Mouse (Mus musculus) heart, postnatal 36 days (tissue): Measurements from ENCODE around the gene 4932438H23Rik. TPM values are rescaled to one million over a fixed set of nuclear protein-coding genes. Genes with fewer than 3 reads are reported as not detected.

ENCODE experiments used
- DNase-seq, 2 experiments: peaks; one replicate each; pipeline ENCODE4 v3.0.0; 2021 to 2022
- intact Hi-C: fragments of 180-260 bp; cut with DNase I; formaldehyde crosslinking; loops from one replicate; pipeline ENCODE4 v1.15.1; 2025
- total RNA-seq, 2 experiments: library from RNA; stranded (reverse); gene quantifications; 2 replicates each; pipeline ENCODE4 v1.2.3; 2021

4932438H23Rik gene
- total RNA-seq, result under 1 TPM in 1 of 2 experiments, not detected in 1; 0.19 TPM

DNA sequence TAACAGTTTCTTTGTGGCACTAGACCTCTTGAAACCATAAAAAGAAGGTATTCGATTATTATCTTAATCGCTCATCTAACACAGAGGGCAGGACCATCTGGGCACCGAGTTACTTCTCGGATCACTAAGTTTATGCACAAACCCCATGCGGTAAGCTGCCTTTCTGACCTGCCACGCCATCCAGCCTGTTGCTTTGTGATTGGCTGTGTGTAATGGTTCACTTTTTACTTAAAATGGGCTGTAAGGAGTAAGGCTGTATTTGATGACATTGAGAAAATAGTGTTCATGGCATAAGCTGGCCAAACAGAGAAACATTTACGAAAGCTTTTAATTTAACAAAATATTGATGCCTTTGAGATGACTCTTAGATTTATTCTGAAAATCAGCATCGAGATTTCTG is at the start of gene 4932438H23Rik:
Gene 4932438H23Rik, minus strand, starts transcription at position 101 of the 400 bp plus-strand sequence.
- intact Hi-C loops, result no loop called here
- no peak for DNase-seq

DNA sequence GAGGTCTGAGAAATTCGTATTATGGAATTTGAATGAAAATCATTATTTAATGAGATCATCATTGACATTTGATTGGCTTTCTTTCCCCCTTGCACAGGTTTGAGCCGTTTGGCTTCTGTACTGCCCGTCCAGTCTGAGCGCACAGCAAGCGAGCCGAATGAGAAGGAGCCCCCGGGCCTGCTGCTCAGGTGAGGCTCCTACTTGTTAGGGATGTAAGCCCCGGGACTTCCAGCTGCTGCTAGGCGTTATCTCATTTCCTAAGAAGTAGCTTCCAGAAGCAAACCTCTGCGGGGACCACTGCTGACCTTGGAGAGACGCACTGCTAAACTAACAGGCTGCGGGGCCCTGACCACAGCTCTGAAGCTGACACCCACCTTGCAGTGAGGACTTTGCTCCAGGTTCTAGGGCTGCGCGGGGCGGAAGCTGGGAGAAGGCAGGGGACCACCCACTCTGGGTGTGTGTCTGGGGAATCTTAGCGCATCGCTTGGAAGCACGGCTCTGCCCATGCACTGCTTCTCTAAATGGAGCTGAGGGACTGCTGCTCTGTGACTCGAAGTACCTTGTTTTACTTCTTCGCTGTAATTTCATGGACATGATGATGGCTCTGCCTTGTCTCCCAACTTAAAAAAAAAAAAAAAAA is 46.2 kb upstream of the 4932438H23Rik start:
- DNase-seq, result no peak
- intact Hi-C loops, result no loop called here

DNA sequence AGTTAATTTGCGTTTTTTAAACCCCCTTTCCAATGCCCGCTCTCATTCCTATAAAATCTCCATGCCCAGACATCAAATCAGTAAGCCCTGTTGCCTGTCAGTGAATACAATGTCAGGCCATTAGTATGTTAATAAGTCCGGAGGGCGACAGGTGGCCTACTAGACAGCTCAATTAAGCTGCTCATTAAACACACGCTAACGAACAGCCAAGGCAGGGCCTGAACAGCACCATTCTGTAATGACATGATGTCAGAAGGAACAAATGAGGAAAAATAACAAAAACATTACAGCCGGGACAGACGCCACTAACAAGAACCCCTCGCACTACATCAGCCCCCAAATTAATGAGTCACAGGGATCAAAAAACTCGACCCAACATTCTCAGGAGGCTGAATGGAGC is 45.5 kb upstream of the 4932438H23Rik start:
- intact Hi-C loops, result no loop called here
- DNase-seq, result no peak

- no peak for DNase-seq
- intact Hi-C loops, result no loop called here
These were observed 45.1 kb upstream of the 4932438H23Rik start for GRCm38 (mm10) chr16:91140056-91140455.

DNA sequence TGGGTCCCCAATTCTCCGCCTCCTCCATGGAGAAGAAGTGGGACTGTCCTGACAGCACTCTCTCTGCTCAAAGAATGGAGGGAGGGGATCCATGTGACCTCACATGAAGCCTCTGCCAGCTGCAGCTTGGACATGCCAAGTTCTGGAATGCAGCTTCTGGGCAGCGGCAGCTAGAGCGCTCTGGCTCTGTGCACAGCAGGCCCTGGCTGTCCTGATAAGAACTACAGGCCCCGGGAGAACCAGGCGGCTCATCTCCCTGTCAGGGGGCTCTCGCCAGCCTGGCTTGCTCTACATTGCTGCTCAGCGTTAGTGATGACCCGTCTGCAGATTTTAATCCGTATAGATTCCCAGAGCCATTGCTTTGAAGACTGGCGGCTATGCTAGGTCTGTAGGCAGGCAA is 44.6 kb upstream of the 4932438H23Rik start:
- peak; percentile 15 to 27 for DNase-seq
- intact Hi-C loops, result no loop called here

GRCm38 (mm10) chr16:91138736-91139135 is 43.8 kb upstream of the 4932438H23Rik start:
- DNase-seq, result no peak
- intact Hi-C loops, result no loop called here

DNA sequence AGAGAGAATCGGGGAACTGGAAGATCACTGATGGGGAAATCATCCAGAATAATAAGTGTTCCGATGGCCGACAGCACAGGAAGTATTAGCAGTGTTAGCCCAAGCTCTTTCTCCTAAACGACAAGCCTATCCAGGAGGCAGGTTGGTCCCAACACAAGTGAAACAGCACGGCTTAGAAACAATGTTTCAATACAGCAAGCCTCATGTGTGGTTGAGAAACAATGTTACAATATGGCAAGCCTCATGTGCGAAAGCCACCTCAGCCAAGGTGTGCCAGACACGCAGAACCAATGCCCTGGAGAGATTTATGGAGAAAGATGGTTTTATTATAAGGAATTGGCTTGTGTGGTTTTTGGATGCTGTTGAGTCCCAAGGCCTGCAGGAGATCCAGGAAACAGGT is 43.2 kb upstream of the 4932438H23Rik start:
- DNase-seq, result no peak
- intact Hi-C loops, result no loop called here

GRCm38 (mm10) chr16:91136607-91137006 is 41.7 kb upstream of the 4932438H23Rik start:
- DNase-seq, result no peak
- intact Hi-C loops, result no loop called here

DNA sequence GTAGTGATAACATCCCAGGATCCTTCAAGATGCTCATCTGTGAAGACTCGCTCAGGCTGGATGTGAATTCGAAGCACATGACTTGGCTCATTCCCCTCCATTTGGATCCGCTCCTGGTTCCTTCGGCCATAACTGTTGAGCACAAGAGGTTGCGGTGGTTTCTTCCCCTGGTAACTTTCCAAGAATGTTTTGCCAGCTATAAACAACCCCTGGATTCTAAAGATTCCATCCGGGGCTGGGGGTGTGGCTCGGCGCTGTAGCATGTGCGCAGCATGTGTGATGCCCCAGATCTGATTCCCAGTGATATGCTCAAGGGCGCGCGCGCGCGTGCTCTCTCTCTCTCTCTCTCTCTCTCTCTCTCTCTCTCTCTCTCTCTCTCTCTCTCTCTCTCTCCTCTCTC is 35.0 kb upstream of the 4932438H23Rik start:
- intact Hi-C loops, result no loop called here
- DNase-seq, result no peak

- intact Hi-C loops, result no loop called here
- no peak for DNase-seq
These were observed 33.5 kb upstream of the 4932438H23Rik start for GRCm38 (mm10) chr16:91128431-91128830.

- no peak for DNase-seq
- intact Hi-C loops, result no loop called here
These were observed 32.0 kb upstream of the 4932438H23Rik start for GRCm38 (mm10) chr16:91126734-91127524.

GRCm38 (mm10) chr16:91124256-91124655 is 29.3 kb upstream of the 4932438H23Rik start:
- intact Hi-C loops, result no loop called here

DNA sequence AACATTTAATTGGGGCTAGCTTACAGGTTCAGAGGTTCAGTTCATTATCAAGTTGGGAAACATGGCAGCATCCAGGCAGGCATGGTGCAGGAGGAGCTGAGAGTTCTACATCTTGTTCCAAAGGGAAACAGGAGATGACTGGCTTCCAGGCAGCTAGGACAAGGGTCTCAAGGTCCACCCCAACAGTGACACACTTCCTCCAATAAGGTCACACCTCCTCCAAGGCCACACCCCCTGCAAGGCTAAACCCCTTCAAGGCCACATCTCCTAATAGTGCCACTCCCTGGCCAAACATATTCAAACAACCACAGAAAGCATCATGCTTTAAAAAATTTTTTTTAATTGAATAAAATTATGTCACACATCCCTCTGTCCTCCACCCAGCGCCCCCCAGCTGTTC is 28.9 kb upstream of the 4932438H23Rik start:
- DNase-seq, result no peak
- intact Hi-C loops, result no loop called here

More at GRCm38 (mm10) chr16:91124256-91124655, 29.3 kb upstream of the 4932438H23Rik start:
- DNase-seq, result no peak

GRCm38 (mm10) chr16:91119879-91120278 is 25.0 kb upstream of the 4932438H23Rik start:
- no peak for DNase-seq

GRCm38 (mm10) chr16:91116696-91117095 is 21.8 kb upstream of the 4932438H23Rik start:
- DNase-seq, result no peak
- intact Hi-C loops, result no loop called here

More at GRCm38 (mm10) chr16:91119879-91120278, 25.0 kb upstream of the 4932438H23Rik start:
- intact Hi-C loops, result no loop called here

- intact Hi-C loops, result no loop called here
- DNase-seq, result no peak
These were observed 21.1 kb upstream of the 4932438H23Rik start for GRCm38 (mm10) chr16:91116006-91116405.

DNA sequence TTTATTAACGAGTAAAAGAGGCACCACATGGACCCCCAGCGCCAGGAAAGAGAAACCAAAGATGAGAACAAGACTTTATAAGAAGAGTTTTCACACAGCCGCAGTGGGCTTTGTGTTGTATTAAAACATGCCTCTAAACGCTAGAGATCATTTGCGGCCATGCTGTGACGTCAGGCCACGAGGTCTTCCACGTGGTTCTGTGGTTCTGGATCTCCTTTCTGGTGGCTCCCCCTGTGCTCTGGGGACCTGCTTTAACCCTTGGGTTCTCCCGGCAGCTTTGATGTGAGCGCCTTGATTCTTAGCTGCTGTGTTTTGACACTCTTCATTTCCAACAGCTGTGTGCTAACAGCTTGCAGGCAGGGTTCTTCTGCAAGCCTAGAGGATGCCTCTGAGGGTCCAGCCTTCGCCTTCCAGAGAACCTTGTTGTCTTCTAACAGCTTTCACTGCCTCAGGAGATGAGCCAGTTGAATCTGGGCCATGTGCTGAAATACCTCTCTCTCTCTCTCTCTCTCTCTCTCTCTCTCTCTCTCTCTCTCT is 16.1 kb upstream of the 4932438H23Rik start:
- intact Hi-C loops, result no loop called here
- no peak for DNase-seq

DNA sequence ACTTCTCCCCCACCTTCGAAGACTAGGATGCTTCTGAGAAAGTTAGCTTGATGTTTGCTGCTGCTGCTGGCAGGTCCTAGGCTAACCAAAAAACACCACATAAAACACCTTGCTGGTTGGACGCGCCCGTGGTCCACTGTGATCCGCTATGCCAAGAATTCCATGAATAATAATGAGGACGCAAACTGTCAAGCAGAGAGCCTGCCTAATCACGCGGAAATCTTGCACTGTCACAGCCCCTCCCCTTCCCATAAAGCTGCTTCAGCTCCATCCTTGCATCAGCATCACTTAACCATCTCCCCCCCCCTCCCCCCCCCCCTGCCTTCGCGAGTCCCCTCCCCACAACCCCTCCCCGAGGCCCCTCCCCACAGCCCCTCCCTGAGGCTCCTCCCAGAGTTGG is 12.7 kb upstream of the 4932438H23Rik start:
- intact Hi-C loops, result no loop called here
- DNase-seq, result no peak

DNA sequence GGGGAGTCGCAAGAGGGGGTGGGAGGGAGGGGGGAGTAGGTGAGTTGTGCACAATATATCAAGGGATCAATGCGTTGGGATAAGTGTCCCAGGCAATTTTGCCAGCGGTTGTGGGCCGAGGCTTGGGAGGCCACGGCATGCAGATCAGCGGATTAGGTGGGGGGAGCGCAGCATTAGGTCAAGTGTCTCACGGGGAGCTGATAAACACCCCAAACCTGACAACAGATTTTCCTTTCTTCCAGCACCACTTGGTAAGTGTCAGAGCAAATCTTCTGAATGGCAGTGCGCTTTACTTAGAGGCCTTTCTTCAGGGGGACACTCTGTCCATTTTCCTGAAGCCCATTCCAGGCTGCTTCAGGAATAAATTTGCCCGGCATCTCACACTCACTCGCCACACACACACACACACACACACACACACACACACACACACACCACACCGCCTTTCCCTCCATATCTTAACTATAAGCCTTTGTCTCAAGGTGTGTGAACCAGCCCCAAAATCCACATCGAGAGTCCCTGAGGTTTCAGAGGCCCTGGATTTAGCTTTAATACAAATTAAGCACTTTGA is 10.6 kb upstream of the 4932438H23Rik start:
- intact Hi-C loops, result no loop called here
- DNase-seq, result no peak

GRCm38 (mm10) chr16:91104821-91105480 is 10.0 kb upstream of the 4932438H23Rik start:
- no peak for DNase-seq
- intact Hi-C loops, result no loop called here

DNA sequence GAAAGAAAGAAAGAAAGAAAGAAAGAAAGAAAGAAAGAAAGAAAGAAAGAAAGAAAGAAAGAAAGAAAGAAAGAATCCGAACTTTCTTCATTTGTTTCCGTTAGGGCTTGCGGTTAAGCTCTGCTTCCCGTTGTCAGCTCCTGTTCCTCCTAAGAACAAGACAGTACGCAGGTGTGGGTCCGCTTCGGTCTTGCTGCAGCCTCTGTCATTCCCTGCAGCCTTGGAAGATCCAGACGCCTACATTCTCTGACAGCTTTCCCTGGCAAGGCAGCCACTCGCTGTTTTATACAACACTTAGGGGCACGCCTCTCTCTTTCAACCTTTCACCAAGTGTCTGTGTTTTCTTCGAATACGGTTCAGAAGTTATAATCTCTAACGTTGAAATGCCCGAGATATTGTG is 8.5 kb upstream of the 4932438H23Rik start:
- intact Hi-C loops, result no loop called here
- no peak for DNase-seq
